Mouse (Mus musculus) kidney, embryonic 16.5 days (tissue): ENCODE measurements around the gene Mctp1. TPM values are rescaled to one million over a fixed set of nuclear protein-coding genes. Genes with fewer than 3 reads are reported as not detected.

Experiments
- ATAC-seq: fragments of 200-750 bp; cut with Nextera tagmentation; 2 replicates; pipeline ENCODE4 v1.8.0; 2017; ENCODE audit warnings: moderate TSS enrichment; ENCODE audit not compliant: low FRiP score, low TSS enrichment
- H3K27ac ChIP-seq: fragments of 300-500 bp; sonication (generic); 2 replicates; pipeline ENCODE4 v1.5.1; 2014; ENCODE audit warnings: low read length
- H3K27me3 ChIP-seq: fragments of 300-500 bp; sonication (generic); 2 replicates; pipeline ENCODE4 v1.6.1; 2014; ENCODE audit warnings: low read length, control low read depth, mixed read lengths; ENCODE audit not compliant: insufficient read depth
- H3K36me3 ChIP-seq: fragments of 300-500 bp; sonication (generic); 2 replicates; pipeline ENCODE4 v1.6.1; 2014; ENCODE audit warnings: low read length, control low read depth, mixed read lengths; ENCODE audit not compliant: insufficient read depth
- H3K4me1 ChIP-seq: fragments of 300-500 bp; sonication (generic); 2 replicates; pipeline ENCODE4 v1.6.1; 2014; ENCODE audit warnings: low read length, control low read depth, mixed read lengths; ENCODE audit not compliant: insufficient read depth
- H3K4me2 ChIP-seq: fragments of 300-500 bp; sonication (generic); replicated peaks from 2 replicates; pipeline ENCODE4 v1.6.1; 2014; ENCODE audit warnings: low read depth, low read length
- H3K4me3 ChIP-seq: fragments of 300-500 bp; sonication (generic); 2 replicates; pipeline ENCODE4 v1.5.1; 2014; ENCODE audit warnings: mild to moderate bottlenecking, low read length
- H3K9ac ChIP-seq: fragments of 300-500 bp; sonication (generic); replicated peaks from 2 replicates; pipeline ENCODE4 v1.6.1; 2014; ENCODE audit warnings: low read length
- H3K9me3 ChIP-seq: fragments of 300-500 bp; sonication (generic); 2 replicates; pipeline ENCODE4 v1.6.1; 2016; ENCODE audit warnings: low read length, control low read depth
- WGBS: fragments of 180-500 bp; shearing (Covaris S2); extraction: QIAGEN DNeasy Blood & Tissue Kit; methylation state at CpG from one replicate; pipeline ENCODE4 v1.1.7; 2014; 5-methylcytosine and 5-hydroxymethylcytosine counted together
- polyA plus RNA-seq: library from polyadenylated mRNA; unstranded; fragments of >200 nt; fragmentation: Nextera tagmentation; extraction: Ambion mirVana; gene quantifications from 2 replicates; pipeline ENCODE4 v1.2.1, GENCODE M21; 2015

Gene Mctp1
- polyA plus RNA-seq, 1 experiment from 2014 or later: 0.27 TPM

GRCm38 (mm10) chr13:76659523-76659922 is 275.2 kb downstream of the Mctp1 start:
- Histone ChIP-seq H3K27me3 (no peaks in the 10 kb centered on the region), H3K4me3 (no peak overlapping the region), H3K27ac (no peak overlapping the region), H3K9ac (no peak overlapping the region), H3K9me3 (no peaks in the 10 kb centered on the region), H3K4me1 (no peaks in the 10 kb centered on the region), H3K4me2 (no peak overlapping the region), H3K36me3 (no peaks in the 10 kb centered on the region)
- no peak for ATAC-seq

GRCm38 (mm10) chr13:76681286-76681685 is 297.0 kb downstream of the Mctp1 start:
- Histone ChIP-seq H3K36me3 (no peaks in the 10 kb centered on the region), H3K4me1 (no peaks in the 10 kb centered on the region), H3K4me3 (no peak overlapping the region), H3K9ac (no peak overlapping the region), H3K27ac (no peak overlapping the region), H3K9me3 (no peaks in the 10 kb centered on the region), H3K4me2 (no peak overlapping the region), H3K27me3 (no peaks in the 10 kb centered on the region)
- ATAC-seq: no peak; the same call in 1 of the 2 replicates

GRCm38 (mm10) chr13:76689349-76689748 is 305.0 kb downstream of the Mctp1 start:
- no peak for ATAC-seq
- H3K4me1 ChIP-seq: no peaks in the 10 kb centered on the region
- H3K27me3 ChIP-seq: no peaks in the 10 kb centered on the region
- H3K4me3 ChIP-seq: no peak overlapping the region
- H3K36me3 ChIP-seq: no peaks in the 10 kb centered on the region
- H3K9me3 ChIP-seq: no peaks in the 10 kb centered on the region
- H3K27ac ChIP-seq: no peak overlapping the region
- H3K4me2 ChIP-seq: no peak overlapping the region
- WGBS: 75% methylated on average over 2 of the region's 2 CpGs
- H3K9ac ChIP-seq: no peak overlapping the region

- Histone ChIP-seq H3K27ac (no peak overlapping the region), H3K4me1 (no peaks in the 10 kb centered on the region), H3K9me3 (no peaks in the 10 kb centered on the region), H3K4me2 (no peak overlapping the region), H3K4me3 (no peak overlapping the region), H3K36me3 (no peaks in the 10 kb centered on the region), H3K27me3 (no peaks in the 10 kb centered on the region), H3K9ac (no peak overlapping the region)
- ATAC-seq: no peak
Measured at GRCm38 (mm10) chr13:76690143-76690542, 305.8 kb downstream of the Mctp1 start.

- no peak overlapping the region for H3K4me2 ChIP-seq
- no peaks in the 10 kb centered on the region for H3K27me3 ChIP-seq
- ATAC-seq: no peak
Measured at GRCm38 (mm10) chr13:76690697-76691096, 306.4 kb downstream of the Mctp1 start.

GRCm38 (mm10) chr13:76734013-76734412 is 349.7 kb downstream of the Mctp1 start:
- Histone ChIP-seq H3K27ac (no peak overlapping the region), H3K9me3 (no peaks in the 10 kb centered on the region), H3K4me3 (no peak overlapping the region), H3K4me2 (no peak overlapping the region), H3K27me3 (no peaks in the 10 kb centered on the region), H3K36me3 (no peaks in the 10 kb centered on the region), H3K9ac (no peak overlapping the region), H3K4me1 (no peaks in the 10 kb centered on the region)
- ATAC-seq: no peak

More at GRCm38 (mm10) chr13:76690697-76691096, 306.4 kb downstream of the Mctp1 start:
- Histone ChIP-seq H3K4me3 (no peak overlapping the region), H3K4me1 (no peaks in the 10 kb centered on the region), H3K36me3 (no peaks in the 10 kb centered on the region), H3K9me3 (no peaks in the 10 kb centered on the region), H3K27ac (no peak overlapping the region), H3K9ac (no peak overlapping the region)
- 72% methylated on average over 1 of the region's 1 CpGs for WGBS

GRCm38 (mm10) chr13:76750663-76751429 is 366.5 kb downstream of the Mctp1 start:
- H3K4me2 ChIP-seq: no peak overlapping the region
- WGBS: 71% methylated on average over 4 of the region's 4 CpGs
- H3K4me1 ChIP-seq: no peaks in the 10 kb centered on the region
- no peak overlapping the region for H3K4me3 ChIP-seq
- ATAC-seq: no peak
- H3K36me3 ChIP-seq: no peaks in the 10 kb centered on the region
- no peak overlapping the region for H3K27ac ChIP-seq
- H3K9me3 ChIP-seq: no peaks in the 10 kb centered on the region
- no peak overlapping the region for H3K9ac ChIP-seq
- H3K27me3 ChIP-seq: no peaks in the 10 kb centered on the region

- Histone ChIP-seq H3K36me3 (no peaks in the 10 kb centered on the region), H3K4me2 (no peak overlapping the region), H3K27me3 (no peaks in the 10 kb centered on the region), H3K27ac (no peak overlapping the region), H3K9ac (no peak overlapping the region), H3K9me3 (no peaks in the 10 kb centered on the region), H3K4me3 (no peak overlapping the region), H3K4me1 (no peaks in the 10 kb centered on the region)
- ATAC-seq: no peak; the same call in 1 of the 2 replicates
- WGBS: 28% methylated on average over 6 of the region's 6 CpGs
Measured at GRCm38 (mm10) chr13:76759832-76760490, 375.6 kb downstream of the Mctp1 start.

- WGBS: 68% methylated on average over 1 of the region's 1 CpGs
- no peaks in the 10 kb centered on the region for H3K27me3 ChIP-seq
- H3K4me2 ChIP-seq: no peak overlapping the region
- no peaks in the 10 kb centered on the region for H3K4me1 ChIP-seq
- H3K27ac ChIP-seq: no peak overlapping the region
- H3K36me3 ChIP-seq: no peaks in the 10 kb centered on the region
- ATAC-seq: no peak
- H3K9ac ChIP-seq: no peak overlapping the region
- no peak overlapping the region for H3K4me3 ChIP-seq
- H3K9me3 ChIP-seq: no peaks in the 10 kb centered on the region
Measured at GRCm38 (mm10) chr13:76799662-76800061, 415.3 kb downstream of the Mctp1 start.

GRCm38 (mm10) chr13:76801126-76801632 is 416.8 kb downstream of the Mctp1 start:
- H3K36me3 ChIP-seq: no peaks in the 10 kb centered on the region
- 68% methylated on average over 6 of the region's 6 CpGs for WGBS
- ATAC-seq: no peak
- H3K27ac ChIP-seq: no peak overlapping the region
- no peak overlapping the region for H3K4me2 ChIP-seq
- no peaks in the 10 kb centered on the region for H3K27me3 ChIP-seq
- H3K4me3 ChIP-seq: no peak overlapping the region
- no peaks in the 10 kb centered on the region for H3K9me3 ChIP-seq
- H3K4me1 ChIP-seq: no peaks in the 10 kb centered on the region
- no peak overlapping the region for H3K9ac ChIP-seq
